Mouse (Mus musculus) testis, adult 2 months (tissue): ENCODE results near the gene Ano10. TPM values are rescaled to one million over a fixed set of nuclear protein-coding genes. Genes with fewer than 3 reads are reported as not detected.
"Not testable (repeated sequence)": the region's sequence is repeated elsewhere in the genome, so short reads cannot be mapped to it uniquely, and the experiment has no call there.

Source experiments
- H3K27ac ChIP-seq: fragments of 200-500 bp; 2 replicates; pipeline ENCODE4 v1.5.1; 2012; ENCODE audit warnings: low read depth, low read length; ENCODE audit not compliant: control insufficient read depth, insufficient read depth
- H3K27me3 ChIP-seq: fragments of 200-500 bp; 2 replicates; pipeline ENCODE4 v1.6.1; 2012; ENCODE audit warnings: mild to moderate bottlenecking, low read length, moderate library complexity; ENCODE audit not compliant: control insufficient read depth, insufficient read depth
- H3K36me3 ChIP-seq: fragments of 200-500 bp; 2 replicates; pipeline ENCODE4 v1.6.1; 2012; ENCODE audit warnings: mild to moderate bottlenecking, low read length; ENCODE audit not compliant: control insufficient read depth, insufficient read depth
- H3K4me1 ChIP-seq: fragments of 200-500 bp; 2 replicates; pipeline ENCODE4 v1.6.1; 2012; ENCODE audit warnings: low read length; ENCODE audit not compliant: control insufficient read depth, insufficient read depth
- H3K4me3 ChIP-seq: fragments of 200-500 bp; 2 replicates; pipeline ENCODE4 v1.5.1; 2012; ENCODE audit warnings: low read depth, mild to moderate bottlenecking, low read length, moderate library complexity, mixed read lengths; ENCODE audit not compliant: control insufficient read depth
- CTCF ChIP-seq: fragments of 200-500 bp; IDR thresholded peaks from 2 replicates; pipeline ENCODE4 v1.5.1; 2012; ENCODE audit warnings: low read depth, mild to moderate bottlenecking, inconsistent platforms, low read length, moderate library complexity; ENCODE audit not compliant: control insufficient read depth, insufficient read depth, insufficient replicate concordance
- POLR2A ChIP-seq: fragments of 200-500 bp; IDR thresholded peaks from 2 replicates; pipeline ENCODE4 v1.6.1; 2012; ENCODE audit warnings: low read depth, mild to moderate bottlenecking, inconsistent platforms, low read length, moderate library complexity; ENCODE audit not compliant: control insufficient read depth
- polyA plus RNA-seq: library from polyadenylated mRNA; depleted of rRNA; stranded (reverse); fragments of >200 nt; gene quantifications from 2 replicates; pipeline ENCODE4 v1.2.3, GENCODE M21; 2012

Gene Ano10
- polyA plus RNA-seq, 1 experiment: 53.8 TPM

GRCm38 (mm10) chr9:122322356-122322755 is 28.1 kb upstream of the Ano10 start:
- Histone ChIP-seq H3K27me3 (no peaks in the 10 kb centered on the region), H3K4me3 (no peak overlapping the region), H3K4me1 (no peaks in the 10 kb centered on the region), H3K27ac (no peak overlapping the region), H3K36me3 (no peaks in the 10 kb centered on the region)
- TF ChIP-seq POLR2A (no peak), CTCF (no peak)

DNA sequence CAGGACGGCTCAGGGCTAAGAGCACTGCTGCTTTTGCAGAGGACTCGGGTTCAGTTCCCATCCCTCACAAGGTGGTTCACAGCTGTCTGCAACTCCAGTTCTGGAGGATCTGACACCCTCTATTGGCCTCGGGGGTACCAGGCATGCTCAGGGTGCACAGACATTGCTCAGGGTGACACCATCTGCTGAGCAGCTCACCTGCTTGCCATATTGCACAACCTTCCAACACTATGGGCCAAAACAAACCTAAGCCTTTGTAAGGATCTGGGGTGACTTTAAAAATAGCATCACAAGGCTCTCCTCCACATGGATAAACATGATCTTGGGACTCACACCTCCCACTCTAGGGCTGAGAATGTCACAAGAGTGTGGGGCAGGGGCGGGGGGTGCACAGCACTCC is 26.4 kb upstream of the Ano10 start:
- no peak overlapping the region for H3K27ac ChIP-seq
- H3K4me3 ChIP-seq: no peak overlapping the region
- H3K27me3 ChIP-seq: no peaks in the 10 kb centered on the region
- no peak for TF ChIP-seq POLR2A
- no peak for TF ChIP-seq CTCF
- H3K36me3 ChIP-seq: no peaks in the 10 kb centered on the region
- H3K4me1 ChIP-seq: no peaks in the 10 kb centered on the region

- Histone ChIP-seq H3K4me1 (no peaks in the 10 kb centered on the region), H3K27me3 (no peaks in the 10 kb centered on the region), H3K36me3 (no peaks in the 10 kb centered on the region), H3K4me3 (no peak overlapping the region), H3K27ac (no peak overlapping the region)
- TF ChIP-seq POLR2A: no peak
- no peak for TF ChIP-seq CTCF
Observed at GRCm38 (mm10) chr9:122316562-122316961, 22.3 kb upstream of the Ano10 start.

DNA sequence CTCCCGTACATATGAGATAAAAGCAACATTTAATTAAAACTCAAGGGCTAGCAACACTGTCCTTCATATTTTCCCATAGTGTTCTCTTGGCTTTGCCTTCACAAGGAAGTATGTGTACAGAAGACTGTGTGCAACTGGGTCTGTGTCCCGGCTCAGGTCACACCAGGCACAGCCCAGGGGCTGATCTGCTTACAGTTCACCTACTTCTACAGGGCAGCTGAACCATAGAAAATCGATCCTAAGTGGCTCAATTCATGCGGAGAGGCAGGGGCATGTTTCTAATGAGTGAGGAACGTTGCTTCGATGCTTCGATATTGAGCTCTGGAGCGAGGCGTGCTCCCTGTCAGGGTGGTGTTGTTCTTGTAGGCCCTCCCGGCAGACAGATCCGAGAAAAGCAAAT is 21.3 kb upstream of the Ano10 start:
- Histone ChIP-seq H3K4me1 (peaks cover 2% of the 10 kb centered on the region), H3K27me3 (no peaks in the 10 kb centered on the region), H3K4me3 (no peak overlapping the region), H3K36me3 (no peaks in the 10 kb centered on the region), H3K27ac (no peak overlapping the region)
- no peak for TF ChIP-seq CTCF
- no peak for TF ChIP-seq POLR2A

GRCm38 (mm10) chr9:122314942-122315341 is 20.7 kb upstream of the Ano10 start:
- H3K36me3 ChIP-seq: no peaks in the 10 kb centered on the region
- H3K4me1 ChIP-seq: peaks cover 4% of the 10 kb centered on the region
- H3K4me3 ChIP-seq: no peak overlapping the region
- H3K27ac ChIP-seq: no peak overlapping the region
- TF ChIP-seq CTCF: no peak
- no peak for TF ChIP-seq POLR2A
- no peaks in the 10 kb centered on the region for H3K27me3 ChIP-seq

GRCm38 (mm10) chr9:122314386-122314785 is 20.2 kb upstream of the Ano10 start:
- TF ChIP-seq CTCF: no peak
- TF ChIP-seq POLR2A: no peak

DNA sequence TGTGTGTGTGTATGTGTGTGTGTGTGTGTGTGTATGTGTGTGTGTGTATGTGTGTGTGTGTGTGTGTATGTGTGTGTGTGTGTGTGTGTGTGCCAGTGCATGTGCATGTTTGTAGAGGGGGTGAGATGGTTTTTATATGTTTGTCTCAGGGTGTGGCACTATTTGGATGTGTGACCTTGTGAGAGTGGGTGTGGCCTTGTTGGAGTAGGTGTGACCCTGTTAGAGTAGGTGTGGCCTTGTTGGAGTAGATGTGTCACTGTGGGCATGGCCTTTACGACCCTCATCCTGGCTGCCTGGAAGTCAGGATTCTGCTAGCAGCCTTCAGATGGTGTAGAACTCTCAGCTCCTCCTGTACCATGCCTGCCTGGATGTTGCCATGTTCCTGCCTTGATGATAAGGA is 18.9 kb upstream of the Ano10 start:
- H3K27me3 ChIP-seq, H3K27ac ChIP-seq, H3K36me3 ChIP-seq, H3K4me3 ChIP-seq, H3K4me1 ChIP-seq: not testable (repeated sequence)

More at GRCm38 (mm10) chr9:122314386-122314785, 20.2 kb upstream of the Ano10 start:
- no peak overlapping the region for H3K4me3 ChIP-seq
- H3K27me3 ChIP-seq: no peaks in the 10 kb centered on the region
- peaks cover 7% of the 10 kb centered on the region for H3K4me1 ChIP-seq
- H3K27ac ChIP-seq: no peak overlapping the region
- H3K36me3 ChIP-seq: no peaks in the 10 kb centered on the region

DNA sequence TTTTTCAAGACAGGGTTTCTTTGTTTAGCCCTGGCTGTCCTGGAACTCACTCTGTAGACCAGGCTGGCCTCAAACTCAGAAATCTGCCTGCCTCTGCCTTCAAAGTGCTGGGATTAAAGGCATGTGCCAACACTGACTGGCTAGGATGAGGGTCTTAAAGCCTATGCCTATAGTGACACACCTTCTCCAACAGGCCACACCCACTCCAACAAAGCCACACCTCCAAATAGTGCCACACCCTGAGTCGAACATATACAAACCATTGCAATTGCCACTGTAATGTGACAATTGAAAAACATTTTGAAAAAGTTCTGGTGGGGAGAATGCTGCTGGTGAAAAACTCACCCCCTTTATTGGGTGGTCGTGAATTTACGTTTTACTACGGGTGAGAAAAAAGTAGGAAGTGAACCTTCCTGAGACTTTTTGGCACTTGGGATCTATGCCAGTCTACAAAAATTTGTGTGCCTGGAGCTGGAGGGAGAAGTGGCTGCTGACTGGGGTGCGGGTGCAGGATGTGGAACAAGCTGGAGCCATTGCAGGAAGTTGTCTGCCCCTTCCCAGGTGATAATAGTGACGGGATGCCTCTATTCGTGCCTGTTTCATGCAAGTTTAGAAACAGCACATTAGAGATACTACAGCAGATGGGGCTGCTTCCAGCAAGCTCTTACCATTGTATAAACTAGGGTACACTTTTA is 18.2 kb upstream of the Ano10 start:
- H3K4me1 ChIP-seq: peaks cover 7% of the 10 kb centered on the region
- TF ChIP-seq CTCF (no peak), POLR2A (no peak)

More for the DNA sequence above, 18.2 kb upstream of the Ano10 start:
- no peak overlapping the region for H3K4me3 ChIP-seq
- H3K27me3 ChIP-seq: no peaks in the 10 kb centered on the region
- H3K27ac ChIP-seq: no peak overlapping the region
- no peaks in the 10 kb centered on the region for H3K36me3 ChIP-seq
